Mouse (Mus musculus) heart, embryonic 11.5 days (tissue): ENCODE data around the gene 1110017D15Rik. TPM values are rescaled to one million over a fixed set of nuclear protein-coding genes. Genes with fewer than 3 reads are reported as not detected.
"Not testable (repeated sequence)": the region's sequence is repeated elsewhere in the genome, so short reads cannot be mapped to it uniquely, and the experiment has no call there.

ENCODE experiments used
- ATAC-seq: fragments of 200-750 bp; cut with Nextera tagmentation; replicated peaks from 2 replicates; pipeline ENCODE4 v1.8.0; 2017; ENCODE audit warnings: moderate library complexity; ENCODE audit not compliant: insufficient number of reproducible peaks, low FRiP score, low TSS enrichment
- H3K27ac ChIP-seq: fragments of 300-500 bp; sonication (generic); 2 replicates; pipeline ENCODE4 v1.5.1; 2014; ENCODE audit warnings: mild to moderate bottlenecking, low read depth, low read length
- H3K27me3 ChIP-seq: fragments of 300-500 bp; sonication (generic); 2 replicates; pipeline ENCODE4 v1.6.1; 2014; ENCODE audit warnings: mild to moderate bottlenecking, low read length, mixed read lengths; ENCODE audit not compliant: control insufficient read depth, insufficient read depth
- H3K36me3 ChIP-seq: fragments of 300-500 bp; sonication (generic); 2 replicates; pipeline ENCODE4 v1.6.1; 2014; ENCODE audit warnings: mild to moderate bottlenecking, low read length, moderate library complexity, mixed read lengths; ENCODE audit not compliant: control insufficient read depth, insufficient read depth
- H3K4me1 ChIP-seq: fragments of 300-500 bp; sonication (generic); 2 replicates; pipeline ENCODE4 v1.6.1; 2014; ENCODE audit warnings: low read length; ENCODE audit not compliant: control insufficient read depth, insufficient read depth
- H3K4me2 ChIP-seq: fragments of 300-500 bp; sonication (generic); 2 replicates; pipeline ENCODE4 v1.6.1; 2014; ENCODE audit warnings: mild to moderate bottlenecking, moderate library complexity
- H3K4me3 ChIP-seq: fragments of 300-500 bp; sonication (generic); 2 replicates; pipeline ENCODE4 v1.5.1; 2014; ENCODE audit warnings: low read depth, low read length
- H3K9ac ChIP-seq: fragments of 300-500 bp; sonication (generic); 2 replicates; pipeline ENCODE4 v1.6.1; 2014; ENCODE audit warnings: mild to moderate bottlenecking, low read depth, low read length, moderate library complexity
- H3K9me3 ChIP-seq: fragments of 300-500 bp; sonication (generic); replicated peaks from 2 replicates; pipeline ENCODE4 v1.6.1; 2016; ENCODE audit warnings: low read length; ENCODE audit not compliant: control insufficient read depth
- WGBS: fragments of 180-500 bp; shearing (Covaris S2); extraction: QIAGEN DNeasy Blood & Tissue Kit; methylation state at CpG from one replicate; pipeline ENCODE4 v1.1.7; 2014; ENCODE audit not compliant: insufficient replicate concordance; 5-methylcytosine and 5-hydroxymethylcytosine counted together
- polyA plus RNA-seq: library from polyadenylated mRNA; unstranded; fragments of >200 nt; fragmentation: Nextera tagmentation; extraction: Ambion mirVana; gene quantifications from 2 replicates; pipeline ENCODE4 v1.2.1, GENCODE M21; 2014

Gene 1110017D15Rik
- polyA plus RNA-seq, 1 experiment from 2014 or later = not detected

DNA sequence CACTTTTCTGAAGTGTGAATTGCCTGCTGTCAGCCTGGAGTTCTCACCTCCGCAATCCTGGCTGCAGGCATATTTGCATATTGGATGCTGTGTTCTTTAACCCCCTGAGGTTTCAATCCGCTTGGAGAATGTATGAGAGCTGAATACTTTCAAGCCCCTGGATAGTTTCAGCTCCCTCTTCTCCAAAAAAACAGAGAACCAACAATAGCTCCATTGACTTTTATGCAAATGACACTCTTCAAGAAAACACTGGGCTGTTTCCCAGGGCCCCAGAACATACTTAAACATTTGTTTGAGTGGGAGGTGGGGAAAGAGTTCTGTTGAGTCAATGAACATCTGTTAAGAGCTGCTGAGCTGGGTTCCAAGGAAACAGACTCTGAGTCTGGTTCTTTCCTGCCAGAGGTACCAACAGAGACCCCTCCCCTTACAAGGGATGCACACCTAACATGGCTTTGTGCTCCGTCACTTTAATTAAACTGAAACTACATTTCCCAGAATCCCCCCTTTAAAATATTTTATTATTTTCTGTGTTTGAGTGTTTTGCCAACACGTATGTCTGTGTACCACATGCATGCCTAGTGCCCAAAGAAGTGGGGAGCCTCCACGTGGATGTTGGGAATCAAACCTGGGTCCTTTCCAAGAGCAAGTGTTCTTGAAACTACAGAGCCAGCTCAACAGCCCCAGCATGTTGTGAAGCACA lies 46.3 kb downstream of the 1110017D15Rik start:
- 40% methylated on average over 5 of the region's 5 CpGs for WGBS
- ATAC-seq = no peak
- H3K4me2 ChIP-seq = no peak overlapping the region
- H3K27ac ChIP-seq = no peak overlapping the region
- no peak overlapping the region for H3K4me3 ChIP-seq
- no peak overlapping the region for H3K9ac ChIP-seq
- no peaks in the 10 kb centered on the region for H3K27me3 ChIP-seq
- no peaks in the 10 kb centered on the region for H3K4me1 ChIP-seq
- no peaks in the 10 kb centered on the region for H3K36me3 ChIP-seq
- H3K9me3 ChIP-seq = no peaks in the 10 kb centered on the region

DNA sequence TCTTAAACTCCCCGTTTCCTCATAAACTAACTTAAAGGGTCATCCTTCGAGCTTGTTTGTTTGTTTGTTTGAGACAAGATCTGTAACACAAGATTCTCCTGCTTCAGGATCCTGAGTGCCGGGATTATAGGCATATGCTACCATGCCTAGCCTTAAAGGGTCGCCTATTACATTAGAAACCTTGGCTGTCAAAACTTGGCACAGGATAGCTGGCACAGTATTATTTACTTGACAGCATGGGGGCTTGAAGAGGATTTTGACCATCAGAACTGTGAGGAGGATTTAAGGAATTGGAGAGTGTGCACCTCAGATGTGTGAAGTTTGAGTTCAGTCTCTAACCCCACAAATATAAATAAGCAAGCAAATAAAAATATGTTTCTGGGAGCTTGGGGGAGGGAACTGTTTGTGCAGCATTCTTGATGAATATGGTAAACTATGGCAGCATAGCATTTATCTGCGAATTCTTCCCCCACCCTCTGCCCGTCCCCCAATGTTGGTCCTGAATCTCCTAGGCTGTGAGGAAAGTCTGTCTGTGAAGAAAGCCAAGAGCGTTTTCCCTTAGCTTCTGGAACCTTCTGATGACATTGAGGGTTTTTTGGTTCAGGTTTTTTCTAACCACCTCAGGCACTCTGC lies 47.0 kb downstream of the 1110017D15Rik start:
- no peak overlapping the region for H3K9ac ChIP-seq
- no peaks in the 10 kb centered on the region for H3K4me1 ChIP-seq
- 54% methylated on average over 7 of the region's 7 CpGs for WGBS
- no peaks in the 10 kb centered on the region for H3K27me3 ChIP-seq
- H3K27ac ChIP-seq = no peak overlapping the region
- no peak overlapping the region for H3K4me2 ChIP-seq
- H3K9me3 ChIP-seq = no peaks in the 10 kb centered on the region
- H3K4me3 ChIP-seq = no peak overlapping the region
- no peak for ATAC-seq
- H3K36me3 ChIP-seq = no peaks in the 10 kb centered on the region

DNA sequence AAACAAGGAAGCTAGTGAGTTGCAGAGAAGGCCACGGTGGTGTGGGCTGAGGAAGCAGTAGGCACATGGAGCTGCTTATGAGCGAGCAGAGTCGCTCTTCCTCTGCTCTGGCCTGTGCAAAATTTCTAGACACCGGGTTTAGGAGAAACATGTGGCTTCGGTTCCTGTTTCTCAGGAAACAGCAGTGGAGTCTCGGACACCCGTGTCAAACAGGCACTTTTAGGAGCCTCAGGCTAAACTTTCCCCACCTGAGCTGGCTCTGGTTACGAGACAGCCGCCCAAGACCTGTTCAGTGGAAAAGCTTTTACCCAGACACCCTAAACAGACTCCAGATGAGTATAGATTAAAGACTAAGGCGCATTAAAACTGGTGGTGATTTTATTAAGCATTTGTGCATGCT lies 47.9 kb downstream of the 1110017D15Rik start:
- no peaks in the 10 kb centered on the region for H3K27me3 ChIP-seq
- H3K4me1 ChIP-seq = no peaks in the 10 kb centered on the region
- H3K36me3 ChIP-seq = no peaks in the 10 kb centered on the region
- H3K4me2 ChIP-seq = no peak overlapping the region
- no peak overlapping the region for H3K4me3 ChIP-seq
- no peak for ATAC-seq
- H3K9ac ChIP-seq = no peak overlapping the region
- 79% methylated on average over 10 of the region's 10 CpGs for WGBS
- no peaks in the 10 kb centered on the region for H3K9me3 ChIP-seq
- no peak overlapping the region for H3K27ac ChIP-seq

DNA sequence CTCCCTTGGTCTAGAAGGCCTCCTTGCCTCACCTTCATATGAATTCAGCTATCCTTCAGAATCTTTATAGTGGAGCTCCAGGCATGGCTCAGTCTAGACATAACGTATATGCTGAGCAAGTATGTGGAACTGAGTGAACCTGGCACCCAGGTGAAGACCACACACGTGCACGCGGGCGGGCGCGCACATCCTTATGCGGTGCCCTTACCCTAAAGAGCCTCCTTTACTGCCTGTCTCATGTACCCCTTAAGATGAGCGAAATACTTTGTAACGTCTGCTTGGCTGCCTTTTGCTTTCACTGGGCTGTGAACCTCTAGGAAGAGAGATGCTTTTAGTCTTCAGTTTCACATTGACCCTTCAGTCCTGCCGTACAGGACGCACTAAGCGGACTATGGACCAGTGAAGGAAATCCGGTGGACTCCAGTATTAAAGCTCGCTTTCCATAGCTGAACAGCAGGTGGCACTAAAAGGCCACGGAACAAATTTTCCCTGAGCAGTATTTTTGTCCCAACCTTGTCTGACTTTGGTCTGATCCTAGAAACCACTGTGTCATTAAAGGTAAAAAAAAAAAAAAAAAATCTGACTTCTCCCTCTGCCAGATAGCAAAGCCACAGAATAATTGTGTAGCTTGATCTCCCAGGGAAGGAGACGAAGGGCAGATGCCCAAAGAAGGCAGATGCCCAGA lies 48.6 kb downstream of the 1110017D15Rik start:
- 60% methylated on average over 17 of the region's 17 CpGs for WGBS
- no peak for ATAC-seq

DNA sequence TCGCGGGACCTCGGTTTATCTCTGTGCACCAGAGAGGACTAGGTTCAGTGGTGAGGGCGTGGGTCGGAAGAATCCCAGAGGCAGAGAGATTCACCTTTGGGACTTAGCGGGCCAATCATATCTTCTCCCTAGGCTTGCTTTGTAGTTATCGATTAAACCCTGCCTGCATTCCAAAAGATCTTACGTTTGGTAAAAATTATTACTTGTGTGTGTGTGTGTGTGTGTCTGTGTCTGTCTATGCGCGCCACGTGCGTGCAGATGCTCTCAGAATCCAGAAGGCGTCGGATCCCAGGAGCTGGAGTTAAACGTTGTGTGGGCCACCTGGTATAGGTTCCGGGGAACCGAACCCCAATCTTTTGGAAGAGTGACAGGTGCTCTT lies 51.9 kb downstream of the 1110017D15Rik start:
- Histone ChIP-seq H3K9ac (peak overlapping the region; percentile 82), H3K4me3 (peak overlapping the region; percentile 72), H3K4me2 (peak overlapping the region; percentile 67), H3K4me1 (no peaks in the 10 kb centered on the region; the same call in 1 of the 2 replicates), H3K27ac (no peak overlapping the region), H3K27me3 (no peaks in the 10 kb centered on the region), H3K9me3 (no peaks in the 10 kb centered on the region), H3K36me3 (no peaks in the 10 kb centered on the region)
- WGBS = 4% methylated on average over 17 of the region's 17 CpGs
- ATAC-seq = no peak

More for the DNA sequence above, 48.6 kb downstream of the 1110017D15Rik start:
- no peaks in the 10 kb centered on the region; the same call in 1 of the 2 replicates for H3K4me1 ChIP-seq
- no peak overlapping the region for H3K4me2 ChIP-seq
- H3K9me3 ChIP-seq = no peaks in the 10 kb centered on the region
- no peak overlapping the region for H3K9ac ChIP-seq
- no peak overlapping the region for H3K4me3 ChIP-seq
- H3K36me3 ChIP-seq = no peaks in the 10 kb centered on the region
- H3K27ac ChIP-seq = no peak overlapping the region
- H3K27me3 ChIP-seq = no peaks in the 10 kb centered on the region

- Histone ChIP-seq H3K9me3 (no peaks in the 10 kb centered on the region), H3K36me3 (no peaks in the 10 kb centered on the region), H3K27me3 (no peaks in the 10 kb centered on the region), H3K27ac (peak within 1 kb of the TSS; percentile 58; the same call in 1 of the 2 replicates), H3K9ac (peak within 1 kb of the TSS; percentile 82), H3K4me2 (peak within 1 kb of the TSS; percentile 81), H3K4me1 (no peaks in the 10 kb centered on the region; the same call in 1 of the 2 replicates), H3K4me3 (peak within 1 kb of the TSS; percentile 72)
- under 1% methylated on average over 70 of the region's 70 CpGs for WGBS
- ATAC-seq = peak; percentile 98
Measured at GRCm38 (mm10) chr4:41464345-41465286, 52.5 kb downstream of the 1110017D15Rik start, which contains the start of the genes Kif24 and Nudt2. Gene Kif24, minus strand, starts transcription at chr4:41464887. Gene Nudt2, plus strand, starts transcription at chr4:41465151.

GRCm38 (mm10) chr4:41463051-41463738 lies 53.9 kb downstream of the 1110017D15Rik start:
- not testable (repeated sequence) for H3K9me3 ChIP-seq, H3K4me1 ChIP-seq, H3K27ac ChIP-seq, ATAC-seq, H3K36me3 ChIP-seq, H3K27me3 ChIP-seq
- peak overlapping the region; percentile 81 for H3K4me2 ChIP-seq
- peak overlapping the region; percentile 72 for H3K4me3 ChIP-seq
- 54% methylated on average over 3 of the region's 3 CpGs for WGBS
- H3K9ac ChIP-seq = 0 out of 2 replicates have a peak overlapping the region, but pooled peaks have one; percentile 22
